Mouse (Mus musculus): Measurements from ENCODE around the gene Kdm4a. TPM values are rescaled to one million over a fixed set of nuclear protein-coding genes. Genes with fewer than 3 reads are reported as not detected.

The Kdm4a gene
- polyA plus RNA-seq, 1 experiment, result 2.6 TPM

GRCm38 (mm10) chr4:118171006-118171405, 8.8 kb downstream of the Kdm4a start:
- peaks cover 98% of the 10 kb centered on the region for H3K36me3 ChIP-seq (ENCODE audit: control insufficient read depth)
- no peak overlapping the region for H3K4me3 ChIP-seq (replicated peaks)
- no peaks in the 10 kb centered on the region for H3K27me3 ChIP-seq (ENCODE audit: control insufficient read depth)
- no peaks in the 10 kb centered on the region for H3K9me3 ChIP-seq (ENCODE audit: control insufficient read depth, low read length)
- TF ChIP-seq GATA1 (IDR thresholded peaks at IDR 0.05; ENCODE audit: low read length) (no peak), TAL1 (IDR thresholded peaks at IDR 0.05; ENCODE audit: low read length) (no peak)
- no peaks in the 10 kb centered on the region for H3K4me1 ChIP-seq (ENCODE audit: control insufficient read depth)

GRCm38 (mm10) chr4:118162123-118162522, 17.7 kb downstream of the Kdm4a start:
- H3K36me3 ChIP-seq (ENCODE audit: control insufficient read depth), result peaks cover 96% of the 10 kb centered on the region
- TF ChIP-seq GATA1 (IDR thresholded peaks at IDR 0.05; ENCODE audit: low read length), result no peak
- TF ChIP-seq TAL1 (IDR thresholded peaks at IDR 0.05; ENCODE audit: low read length), result no peak

GRCm38 (mm10) chr4:118157666-118158065, 22.2 kb downstream of the Kdm4a start:
- H3K4me3 ChIP-seq (replicated peaks), result no peak overlapping the region
- no peaks in the 10 kb centered on the region; the same call in 1 of the 2 replicates for H3K9me3 ChIP-seq (ENCODE audit: control insufficient read depth, low read length)
- no peaks in the 10 kb centered on the region for H3K27me3 ChIP-seq (ENCODE audit: control insufficient read depth)
- TF ChIP-seq TAL1 (IDR thresholded peaks at IDR 0.05; ENCODE audit: low read length) (no peak), GATA1 (IDR thresholded peaks at IDR 0.05; ENCODE audit: low read length) (no peak)
- H3K4me1 ChIP-seq (ENCODE audit: control insufficient read depth), result no peaks in the 10 kb centered on the region
- H3K36me3 ChIP-seq (ENCODE audit: control insufficient read depth), result peaks cover 97% of the 10 kb centered on the region

More at GRCm38 (mm10) chr4:118162123-118162522, 17.7 kb downstream of the Kdm4a start:
- Histone ChIP-seq H3K4me1 (ENCODE audit: control insufficient read depth) (no peaks in the 10 kb centered on the region), H3K4me3 (replicated peaks) (no peak overlapping the region), H3K27me3 (ENCODE audit: control insufficient read depth) (no peaks in the 10 kb centered on the region), H3K9me3 (ENCODE audit: control insufficient read depth, low read length) (no peaks in the 10 kb centered on the region; the same call in 1 of the 2 replicates)

GRCm38 (mm10) chr4:118156559-118156958, 23.3 kb downstream of the Kdm4a start:
- Histone ChIP-seq H3K36me3 (ENCODE audit: control insufficient read depth) (peaks cover 97% of the 10 kb centered on the region), H3K4me1 (ENCODE audit: control insufficient read depth) (no peaks in the 10 kb centered on the region), H3K9me3 (ENCODE audit: control insufficient read depth, low read length) (no peaks in the 10 kb centered on the region; the same call in 1 of the 2 replicates), H3K4me3 (replicated peaks) (no peak overlapping the region), H3K27me3 (ENCODE audit: control insufficient read depth) (no peaks in the 10 kb centered on the region)
- no peak for TF ChIP-seq TAL1 (IDR thresholded peaks at IDR 0.05; ENCODE audit: low read length)
- TF ChIP-seq GATA1 (IDR thresholded peaks at IDR 0.05; ENCODE audit: low read length), result no peak

GRCm38 (mm10) chr4:118154889-118155288, 25.0 kb downstream of the Kdm4a start:
- H3K4me1 ChIP-seq (ENCODE audit: control insufficient read depth), result no peaks in the 10 kb centered on the region
- no peaks in the 10 kb centered on the region for H3K27me3 ChIP-seq (ENCODE audit: control insufficient read depth)
- peaks cover 93% of the 10 kb centered on the region for H3K36me3 ChIP-seq (ENCODE audit: control insufficient read depth)
- TF ChIP-seq GATA1 (IDR thresholded peaks at IDR 0.05; ENCODE audit: low read length), result no peak
- TF ChIP-seq TAL1 (IDR thresholded peaks at IDR 0.05; ENCODE audit: low read length), result no peak
- H3K9me3 ChIP-seq (ENCODE audit: control insufficient read depth, low read length), result no peaks in the 10 kb centered on the region; the same call in 1 of the 2 replicates
- no peak overlapping the region for H3K4me3 ChIP-seq (replicated peaks)

- Histone ChIP-seq H3K4me1 (ENCODE audit: control insufficient read depth) (peaks cover 14% of the 10 kb centered on the region), H3K36me3 (ENCODE audit: control insufficient read depth) (peaks cover 95% of the 10 kb centered on the region), H3K4me3 (replicated peaks) (no peak overlapping the region), H3K9me3 (ENCODE audit: control insufficient read depth, low read length) (no peaks in the 10 kb centered on the region), H3K27me3 (ENCODE audit: control insufficient read depth) (no peaks in the 10 kb centered on the region)
- TF ChIP-seq TAL1 (IDR thresholded peaks at IDR 0.05; ENCODE audit: low read length) (no peak), GATA1 (IDR thresholded peaks at IDR 0.05; ENCODE audit: low read length) (no peak)
Observed at GRCm38 (mm10) chr4:118152020-118152785, 27.6 kb downstream of the Kdm4a start.

GRCm38 (mm10) chr4:118150804-118151203, 29.0 kb downstream of the Kdm4a start:
- no peak overlapping the region for H3K4me3 ChIP-seq (replicated peaks)
- H3K9me3 ChIP-seq (ENCODE audit: control insufficient read depth, low read length), result no peaks in the 10 kb centered on the region
- H3K27me3 ChIP-seq (ENCODE audit: control insufficient read depth), result no peaks in the 10 kb centered on the region
- peaks cover 14% of the 10 kb centered on the region for H3K4me1 ChIP-seq (ENCODE audit: control insufficient read depth)
- peaks cover 96% of the 10 kb centered on the region for H3K36me3 ChIP-seq (ENCODE audit: control insufficient read depth)
- TF ChIP-seq GATA1 (IDR thresholded peaks at IDR 0.05; ENCODE audit: low read length) (no peak), TAL1 (IDR thresholded peaks at IDR 0.05; ENCODE audit: low read length) (no peak)

- Histone ChIP-seq H3K4me1 (ENCODE audit: control insufficient read depth) (peaks cover 14% of the 10 kb centered on the region), H3K36me3 (ENCODE audit: control insufficient read depth) (peaks cover 96% of the 10 kb centered on the region), H3K9me3 (ENCODE audit: control insufficient read depth, low read length) (no peaks in the 10 kb centered on the region), H3K4me3 (replicated peaks) (no peak overlapping the region), H3K27me3 (ENCODE audit: control insufficient read depth) (no peaks in the 10 kb centered on the region)
- TF ChIP-seq TAL1 (IDR thresholded peaks at IDR 0.05; ENCODE audit: low read length) (no peak), GATA1 (IDR thresholded peaks at IDR 0.05; ENCODE audit: low read length) (no peak)
Observed at GRCm38 (mm10) chr4:118149956-118150680, 29.7 kb downstream of the Kdm4a start.

- no peaks in the 10 kb centered on the region for H3K9me3 ChIP-seq (ENCODE audit: control insufficient read depth, low read length)
- H3K4me1 ChIP-seq (ENCODE audit: control insufficient read depth), result peaks cover 14% of the 10 kb centered on the region
- no peak for TF ChIP-seq TAL1 (IDR thresholded peaks at IDR 0.05; ENCODE audit: low read length)
- TF ChIP-seq GATA1 (IDR thresholded peaks at IDR 0.05; ENCODE audit: low read length), result no peak
- H3K4me3 ChIP-seq (replicated peaks), result no peak overlapping the region
- H3K27me3 ChIP-seq (ENCODE audit: control insufficient read depth), result no peaks in the 10 kb centered on the region
- peaks cover 96% of the 10 kb centered on the region for H3K36me3 ChIP-seq (ENCODE audit: control insufficient read depth)
Observed at GRCm38 (mm10) chr4:118149055-118149576, 30.7 kb downstream of the Kdm4a start.

Data from erythroblast, embryonic 14.5 days (primary cell).